Mouse (Mus musculus) spleen, adult 2 months (tissue): ENCODE results near the gene Rhbdl2.

Experiments used
- CTCF ChIP-seq: fragments of 200-500 bp; IDR thresholded peaks from 2 replicates; pipeline ENCODE4 v1.5.1; 2011; ENCODE audit warnings: mild to moderate bottlenecking, inconsistent platforms; ENCODE audit not compliant: insufficient read depth, insufficient read length, insufficient replicate concordance; ENCODE audit errors: extremely low read depth
- POLR2A ChIP-seq: fragments of 200-500 bp; IDR thresholded peaks from 2 replicates; pipeline ENCODE4 v1.6.1; 2011; ENCODE audit warnings: low read depth, low read length, inconsistent platforms

- TF ChIP-seq CTCF = no peak
- no peak for TF ChIP-seq POLR2A
Observed at GRCm38 (mm10) chr4:123797856-123798255, 10.2 kb downstream of the Rhbdl2 start.
